Mouse (Mus musculus) forebrain, embryonic 15.5 days (tissue): ENCODE data around the gene Maco1. TPM values are rescaled to one million over a fixed set of nuclear protein-coding genes. Genes with fewer than 3 reads are reported as not detected.

Experiments used
- ATAC-seq: fragments of 200-750 bp; cut with Nextera tagmentation; replicated peaks from 2 replicates; pipeline ENCODE4 v1.8.0; 2017; ENCODE audit warnings: mild to moderate bottlenecking, moderate TSS enrichment, moderate library complexity
- H3K27ac ChIP-seq: fragments of 300-500 bp; sonication (generic); replicated peaks from 2 replicates; pipeline ENCODE4 v1.5.1; 2015; ENCODE audit warnings: mild to moderate bottlenecking, inconsistent platforms
- H3K27me3 ChIP-seq: fragments of 300-500 bp; sonication (generic); 2 replicates; pipeline ENCODE4 v1.6.1; 2015; ENCODE audit warnings: inconsistent platforms
- H3K36me3 ChIP-seq: fragments of 300-500 bp; sonication (generic); 2 replicates; pipeline ENCODE4 v1.6.1; 2015; ENCODE audit warnings: mild to moderate bottlenecking, inconsistent platforms
- H3K4me1 ChIP-seq: fragments of 300-500 bp; sonication (generic); 2 replicates; pipeline ENCODE4 v1.6.1; 2015; ENCODE audit warnings: inconsistent platforms
- H3K4me2 ChIP-seq: fragments of 300-500 bp; sonication (generic); replicated peaks from 2 replicates; pipeline ENCODE4 v1.6.1; 2015; ENCODE audit warnings: mild to moderate bottlenecking, inconsistent platforms
- H3K4me3 ChIP-seq: fragments of 300-500 bp; sonication (generic); 2 replicates; pipeline ENCODE4 v1.5.1; 2015; ENCODE audit warnings: mild to moderate bottlenecking, inconsistent platforms
- H3K9ac ChIP-seq: fragments of 300-500 bp; sonication (generic); replicated peaks from 2 replicates; pipeline ENCODE4 v1.6.1; 2015; ENCODE audit warnings: mild to moderate bottlenecking, inconsistent platforms
- H3K9me3 ChIP-seq: fragments of 300-500 bp; sonication (generic); 2 replicates; pipeline ENCODE4 v1.6.1; 2016; ENCODE audit warnings: inconsistent platforms
- WGBS: fragments of 180-500 bp; shearing (Covaris S2); methylation state at CpG from one replicate; pipeline ENCODE4 v1.1.7; 2015; ENCODE audit warnings: mixed read lengths; 5-methylcytosine and 5-hydroxymethylcytosine counted together
- polyA plus RNA-seq: library from polyadenylated mRNA; unstranded; fragments of >200 nt; fragmentation: Nextera tagmentation; extraction: Ambion mirVana; gene quantifications from 2 replicates; pipeline ENCODE4 v1.2.1, GENCODE M21; 2015

The Maco1 gene
- 111 and 112 TPM in 2 replicates for polyA plus RNA-seq

- WGBS, result under 1% methylated on average over 38 of the region's 38 CpGs
- ATAC-seq, result peak; percentile 98
These were observed at the start of gene Maco1 for GRCm38 (mm10) chr4:134853259-134853636. Gene Maco1, minus strand, starts transcription at chr4:134853345.

GRCm38 (mm10) chr4:134901126-134901525, 48.0 kb upstream of the Maco1 start:
- H3K9ac ChIP-seq, result no peak overlapping the region
- H3K4me3 ChIP-seq, result no peak overlapping the region
- H3K9me3 ChIP-seq, result no peaks in the 10 kb centered on the region
- H3K27me3 ChIP-seq, result no peaks in the 10 kb centered on the region
- no peak for ATAC-seq
- peaks cover 94% of the 10 kb centered on the region for H3K36me3 ChIP-seq
- no peak overlapping the region for H3K27ac ChIP-seq
- H3K4me2 ChIP-seq, result no peak overlapping the region
- no peaks in the 10 kb centered on the region for H3K4me1 ChIP-seq
- 94% methylated on average over 8 of the region's 8 CpGs for WGBS

More at GRCm38 (mm10) chr4:134853259-134853636, at the start of gene Maco1:
- Histone ChIP-seq H3K27me3 (peaks cover 9% of the 10 kb centered on the region; the same call in 1 of the 2 replicates), H3K27ac (peak within 1 kb of the TSS; percentile 100), H3K4me1 (peaks cover 30% of the 10 kb centered on the region), H3K36me3 (no peaks in the 10 kb centered on the region), H3K9ac (peak within 1 kb of the TSS; percentile 99), H3K9me3 (no peaks in the 10 kb centered on the region), H3K4me3 (peak within 1 kb of the TSS; percentile 81), H3K4me2 (peak within 1 kb of the TSS; percentile 67)

GRCm38 (mm10) chr4:134897256-134897655, 44.1 kb upstream of the Maco1 start:
- H3K36me3 ChIP-seq, result peaks cover 70% of the 10 kb centered on the region
- no peak overlapping the region for H3K4me3 ChIP-seq
- no peak for ATAC-seq
- no peak overlapping the region for H3K4me2 ChIP-seq
- H3K27me3 ChIP-seq, result no peaks in the 10 kb centered on the region
- H3K9me3 ChIP-seq, result no peaks in the 10 kb centered on the region
- no peak overlapping the region for H3K27ac ChIP-seq
- H3K4me1 ChIP-seq, result no peaks in the 10 kb centered on the region
- whole genome bisulfite sequencing, result 93% methylated on average over 6 of the region's 6 CpGs
- no peak overlapping the region for H3K9ac ChIP-seq

GRCm38 (mm10) chr4:134892096-134892495, 39.0 kb upstream of the Maco1 start:
- WGBS, result 73% methylated on average over 6 of the region's 6 CpGs
- no peak for ATAC-seq
- no peak overlapping the region for H3K4me2 ChIP-seq

GRCm38 (mm10) chr4:134884364-134884763, 31.2 kb upstream of the Maco1 start:
- Histone ChIP-seq H3K4me1 (peaks cover 5% of the 10 kb centered on the region; the same call in 1 of the 2 replicates), H3K9me3 (no peaks in the 10 kb centered on the region), H3K36me3 (no peaks in the 10 kb centered on the region), H3K4me3 (no peak overlapping the region), H3K9ac (no peak overlapping the region), H3K27ac (no peak overlapping the region), H3K27me3 (no peaks in the 10 kb centered on the region), H3K4me2 (no peak overlapping the region)
- ATAC-seq, result no peak
- WGBS, result 93% methylated on average over 4 of the region's 4 CpGs

More at GRCm38 (mm10) chr4:134892096-134892495, 39.0 kb upstream of the Maco1 start:
- no peak overlapping the region for H3K4me3 ChIP-seq
- no peaks in the 10 kb centered on the region for H3K27me3 ChIP-seq
- no peaks in the 10 kb centered on the region for H3K9me3 ChIP-seq
- peaks cover 22% of the 10 kb centered on the region for H3K36me3 ChIP-seq
- H3K4me1 ChIP-seq, result no peaks in the 10 kb centered on the region
- H3K9ac ChIP-seq, result no peak overlapping the region
- H3K27ac ChIP-seq, result no peak overlapping the region

- Histone ChIP-seq H3K9ac (no peak overlapping the region), H3K4me3 (no peak overlapping the region), H3K4me2 (no peak overlapping the region), H3K27me3 (no peaks in the 10 kb centered on the region), H3K36me3 (no peaks in the 10 kb centered on the region), H3K27ac (no peak overlapping the region), H3K4me1 (peaks cover 7% of the 10 kb centered on the region; the same call in 1 of the 2 replicates), H3K9me3 (no peaks in the 10 kb centered on the region)
- 84% methylated on average over 10 of the region's 10 CpGs for WGBS
- ATAC-seq, result no peak
These were observed 30.7 kb upstream of the Maco1 start for GRCm38 (mm10) chr4:134883808-134884207.

- Histone ChIP-seq H3K4me2 (no peak overlapping the region), H3K27me3 (no peaks in the 10 kb centered on the region), H3K9ac (no peak overlapping the region), H3K36me3 (no peaks in the 10 kb centered on the region), H3K4me1 (peaks cover 7% of the 10 kb centered on the region; the same call in 1 of the 2 replicates), H3K4me3 (no peak overlapping the region), H3K27ac (no peak overlapping the region), H3K9me3 (no peaks in the 10 kb centered on the region)
- WGBS, result 32% methylated on average over 7 of the region's 7 CpGs
- no peak for ATAC-seq
These were observed 30.1 kb upstream of the Maco1 start for GRCm38 (mm10) chr4:134883266-134883665.

GRCm38 (mm10) chr4:134880041-134880440, 26.9 kb upstream of the Maco1 start:
- no peaks in the 10 kb centered on the region for H3K9me3 ChIP-seq
- H3K27ac ChIP-seq, result no peak overlapping the region
- ATAC-seq, result no peak
- H3K4me2 ChIP-seq, result peak overlapping the region; percentile 60
- peaks cover 7% of the 10 kb centered on the region; the same call in 1 of the 2 replicates for H3K4me1 ChIP-seq
- WGBS, result 37% methylated on average over 6 of the region's 6 CpGs
- H3K9ac ChIP-seq, result 0 out of 2 replicates have a peak overlapping the region, but pooled peaks have one; percentile 36
- no peaks in the 10 kb centered on the region for H3K36me3 ChIP-seq
- no peak overlapping the region for H3K4me3 ChIP-seq
- no peaks in the 10 kb centered on the region for H3K27me3 ChIP-seq

GRCm38 (mm10) chr4:134879410-134879981, 26.4 kb upstream of the Maco1 start:
- Histone ChIP-seq H3K4me1 (peaks cover 7% of the 10 kb centered on the region; the same call in 1 of the 2 replicates), H3K9me3 (no peaks in the 10 kb centered on the region), H3K27me3 (no peaks in the 10 kb centered on the region), H3K27ac (no peak overlapping the region), H3K4me3 (peak overlapping the region; percentile 29), H3K36me3 (no peaks in the 10 kb centered on the region), H3K4me2 (peak overlapping the region; percentile 60), H3K9ac (peak overlapping the region; percentile 36)
- WGBS, result 2% methylated on average over 17 of the region's 17 CpGs
- no peak for ATAC-seq

- Histone ChIP-seq H3K9ac (no peak overlapping the region), H3K36me3 (no peaks in the 10 kb centered on the region), H3K4me1 (peaks cover 7% of the 10 kb centered on the region; the same call in 1 of the 2 replicates), H3K27me3 (peaks cover 6% of the 10 kb centered on the region; the same call in 1 of the 2 replicates), H3K4me2 (no peak overlapping the region), H3K27ac (no peak overlapping the region), H3K9me3 (no peaks in the 10 kb centered on the region), H3K4me3 (no peak overlapping the region)
- no peak for ATAC-seq
- WGBS, result 89% methylated on average over 9 of the region's 9 CpGs
These were observed 23.0 kb upstream of the Maco1 start for GRCm38 (mm10) chr4:134876171-134876570.

- Histone ChIP-seq H3K4me1 (no peaks in the 10 kb centered on the region), H3K27ac (no peak overlapping the region), H3K27me3 (peaks cover 24% of the 10 kb centered on the region; the same call in 1 of the 2 replicates), H3K9me3 (no peaks in the 10 kb centered on the region), H3K4me2 (no peak overlapping the region), H3K9ac (no peak overlapping the region), H3K36me3 (no peaks in the 10 kb centered on the region), H3K4me3 (no peak overlapping the region)
- WGBS, result 55% methylated on average over 2 of the region's 2 CpGs
- no peak for ATAC-seq
These were observed 18.8 kb upstream of the Maco1 start for GRCm38 (mm10) chr4:134871950-134872349.

- no peaks in the 10 kb centered on the region for H3K9me3 ChIP-seq
- no peak overlapping the region for H3K9ac ChIP-seq
- H3K4me1 ChIP-seq, result no peaks in the 10 kb centered on the region
- no peak overlapping the region for H3K27ac ChIP-seq
- H3K4me2 ChIP-seq, result no peak overlapping the region
- H3K27me3 ChIP-seq, result peaks cover 24% of the 10 kb centered on the region; the same call in 1 of the 2 replicates
- ATAC-seq, result no peak
- WGBS, result 55% methylated on average over 4 of the region's 4 CpGs
- H3K4me3 ChIP-seq, result no peak overlapping the region
- H3K36me3 ChIP-seq, result no peaks in the 10 kb centered on the region
These were observed 18.3 kb upstream of the Maco1 start for GRCm38 (mm10) chr4:134871477-134871876.
